Mouse (Mus musculus) limb, embryonic 11.5 days (tissue): Measurements from ENCODE around the gene Jup. TPM values are rescaled to one million over a fixed set of nuclear protein-coding genes. Genes with fewer than 3 reads are reported as not detected.

Experiments used
- ATAC-seq: fragments of 200-750 bp; cut with Nextera tagmentation; 2 replicates; pipeline ENCODE4 v1.8.0; 2017; ENCODE audit warnings: low read depth; ENCODE audit not compliant: insufficient number of reproducible peaks, low FRiP score, low TSS enrichment
- DNase-seq: peaks from one replicate; pipeline ENCODE4 v3.0.0-alpha.2; 2015; ENCODE audit warnings: low spot score
- H3K27ac ChIP-seq: fragments of 300-500 bp; sonication (generic); replicated peaks from 2 replicates; pipeline ENCODE4 v1.5.1; 2014; ENCODE audit warnings: low read depth, mild to moderate bottlenecking, low read length
- H3K27me3 ChIP-seq: fragments of 300-500 bp; sonication (generic); 2 replicates; pipeline ENCODE4 v1.6.1; 2014; ENCODE audit warnings: mild to moderate bottlenecking, low read length, mixed read lengths; ENCODE audit not compliant: control insufficient read depth, insufficient read depth
- H3K36me3 ChIP-seq: fragments of 300-500 bp; sonication (generic); 2 replicates; pipeline ENCODE4 v1.6.1; 2014; ENCODE audit warnings: mild to moderate bottlenecking, low read length, moderate library complexity, mixed read lengths; ENCODE audit not compliant: control insufficient read depth, insufficient read depth
- H3K4me1 ChIP-seq: fragments of 300-500 bp; sonication (generic); 2 replicates; pipeline ENCODE4 v1.6.1; 2014; ENCODE audit warnings: low read length, mixed read lengths; ENCODE audit not compliant: control insufficient read depth, insufficient read depth
- H3K4me2 ChIP-seq: fragments of 300-500 bp; sonication (generic); 2 replicates; pipeline ENCODE4 v1.6.1; 2014; ENCODE audit warnings: low read depth, mild to moderate bottlenecking, moderate library complexity; ENCODE audit not compliant: severe bottlenecking
- H3K4me3 ChIP-seq: fragments of 300-500 bp; sonication (generic); 2 replicates; pipeline ENCODE4 v1.5.1; 2014; ENCODE audit warnings: low read depth, low read length
- H3K9ac ChIP-seq: fragments of 300-500 bp; sonication (generic); 2 replicates; pipeline ENCODE4 v1.6.1; 2014; ENCODE audit warnings: mild to moderate bottlenecking, low read length
- H3K9me3 ChIP-seq: fragments of 300-500 bp; sonication (generic); 2 replicates; pipeline ENCODE4 v1.6.1; 2016; ENCODE audit warnings: low read length; ENCODE audit not compliant: control insufficient read depth
- WGBS: fragments of 180-500 bp; shearing (Covaris S2); extraction: QIAGEN DNeasy Blood & Tissue Kit; methylation state at CpG from one replicate; pipeline ENCODE4 v1.1.7; 2014; 5-methylcytosine and 5-hydroxymethylcytosine counted together
- microRNA-seq: library from miRNA; unstranded; fragments of <30 nt; microRNA quantifications from one replicate; pipeline ENCODE4, GENCODE M21; 2016
- polyA plus RNA-seq: library from polyadenylated mRNA; unstranded; fragments of >200 nt; fragmentation: Nextera tagmentation; extraction: Ambion mirVana; gene quantifications from 2 replicates; pipeline ENCODE4 v1.2.1, GENCODE M21; 2014

Jup gene
- polyA plus RNA-seq, 1 experiment from 2014 or later, result 29.8 TPM

DNA sequence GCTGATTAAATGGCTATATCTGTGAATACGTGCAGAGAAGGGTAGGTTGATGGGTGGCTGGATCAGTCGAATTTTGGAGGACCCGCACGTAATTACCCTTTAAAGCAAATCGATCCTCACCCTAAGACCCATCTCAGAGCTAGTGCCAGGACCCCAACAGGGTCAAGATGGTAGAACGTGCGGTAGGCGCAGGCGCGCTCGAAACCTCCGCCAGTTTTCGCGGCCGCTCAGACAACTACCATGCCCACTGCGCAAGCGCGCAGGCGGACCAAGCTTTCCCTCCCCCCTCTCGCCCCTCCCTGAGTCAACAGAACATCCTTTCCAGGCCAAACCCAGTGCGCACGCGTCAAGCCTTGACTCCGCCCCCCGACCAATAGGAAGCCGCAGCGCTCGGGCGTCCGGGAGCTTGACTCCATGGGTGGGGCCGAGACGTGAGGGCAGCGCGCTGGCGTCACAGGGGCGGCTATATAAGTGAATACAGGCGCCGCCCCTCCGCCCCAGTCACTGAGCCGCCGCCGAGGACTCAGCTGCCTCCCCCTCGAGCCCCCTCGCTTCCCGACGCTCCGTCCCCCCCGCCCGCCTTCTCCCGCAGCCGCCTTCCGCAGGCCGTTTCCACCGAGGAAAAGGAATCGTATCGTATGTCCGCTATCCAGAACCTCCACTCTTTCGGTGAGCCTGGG is 77.9 kb downstream of the Jup start, which contains the start of gene Eif1:
TSS of gene Eif1 (plus strand) at position 394 of the 680 bp plus-strand sequence.
- Histone ChIP-seq H3K27ac (peak within 1 kb of the TSS; percentile 96), H3K4me3 (peak within 1 kb of the TSS; percentile 75), H3K4me1 (no peaks in the 10 kb centered on the region), H3K36me3 (peaks cover 15% of the 10 kb centered on the region; the same call in 1 of the 2 replicates), H3K27me3 (no peaks in the 10 kb centered on the region), H3K9ac (peak within 1 kb of the TSS; percentile 88), H3K9me3 (no peaks in the 10 kb centered on the region), H3K4me2 (peak within 1 kb of the TSS; percentile 77)
- DNase-seq, result peak; percentile 100
- under 1% methylated on average over 54 of the region's 58 CpGs for WGBS
- peak; percentile 89 for ATAC-seq

Small RNA genes within 50 kb of the gene (microRNA-seq; reads per million reads assigned to microRNA genes)
- not detected for gene Gm27374

Other genes with a start within 250 kb of the Jup start
- gene Krt19, start 249.1 kb downstream of the Jup start, polyA plus RNA-seq, result 6.4 and 8.0 TPM in 2 replicates
- gene Krt9, start 204.5 kb downstream of the Jup start, polyA plus RNA-seq, result 0.07 and 0.09 TPM in 2 replicates
- 47.5 and 49.6 TPM in 2 replicates for gene Krt14, start 190.2 kb downstream of the Jup start, polyA plus RNA-seq
- not detected in 2 replicates for gene Krt16, start 148.9 kb downstream of the Jup start, polyA plus RNA-seq
- 11.2 and 11.6 TPM in 2 replicates for gene Krt17, start 136.7 kb downstream of the Jup start, polyA plus RNA-seq
- gene Krt42, start 127.9 kb downstream of the Jup start, polyA plus RNA-seq, result 0.09 and 0.26 TPM in 2 replicates
- gene Eif1, start 77.9 kb downstream of the Jup start, polyA plus RNA-seq, result 1,608 and 1,642 TPM in 2 replicates
- gene Gast, start 63.4 kb downstream of the Jup start, polyA plus RNA-seq, result not detected in 2 replicates
- 0.38 and 0.39 TPM in 2 replicates for gene Hap1, start 41.6 kb downstream of the Jup start, polyA plus RNA-seq
- gene P3h4, start 17.1 kb upstream of the Jup start, polyA plus RNA-seq, result 36.7 and 40.2 TPM in 2 replicates
- gene Fkbp10, start 17.9 kb upstream of the Jup start, polyA plus RNA-seq, result 81.3 and 85.4 TPM in 2 replicates
- gene Nt5c3b, start 44.0 kb upstream of the Jup start, polyA plus RNA-seq, result 157 and 160 TPM in 2 replicates
- gene Klhl10, start 44.2 kb upstream of the Jup start, polyA plus RNA-seq, result 0.93 and 1.0 TPM in 2 replicates
- 13.8 and 15.7 TPM in 2 replicates for gene Klhl11, start 75.0 kb upstream of the Jup start, polyA plus RNA-seq
- gene Acly, start 130.2 kb upstream of the Jup start, polyA plus RNA-seq, result 182 and 195 TPM in 2 replicates
- gene Ttc25, start 147.8 kb upstream of the Jup start, polyA plus RNA-seq, result 0.62 and 1.1 TPM in 2 replicates
- 21.9 and 23.8 TPM in 2 replicates for gene Cnp, start 177.1 kb upstream of the Jup start, polyA plus RNA-seq
- gene Nkiras2, start 221.5 kb upstream of the Jup start, polyA plus RNA-seq, result 80.9 and 90.2 TPM in 2 replicates
- 69.9 and 98.4 TPM in 2 replicates for gene Dnajc7, start 222.4 kb upstream of the Jup start, polyA plus RNA-seq